Mouse (Mus musculus) heart, postnatal 36 days (tissue): Measurements from ENCODE around the gene Il2ra. TPM values are rescaled to one million over a fixed set of nuclear protein-coding genes. Genes with fewer than 3 reads are reported as not detected.

Source experiments
- DNase-seq, 2 experiments: peaks; one replicate each; pipeline ENCODE4 v3.0.0; 2021 to 2022
- intact Hi-C: fragments of 180-260 bp; cut with DNase I; formaldehyde crosslinking; loops from one replicate; pipeline ENCODE4 v1.15.1; 2025
- total RNA-seq, 2 experiments: library from RNA; stranded (reverse); gene quantifications; 2 replicates each; pipeline ENCODE4 v1.2.3; 2021

The Il2ra gene
- total RNA-seq, 2 experiments from 2014 or later = 1.4 to 1.6 TPM

DNA sequence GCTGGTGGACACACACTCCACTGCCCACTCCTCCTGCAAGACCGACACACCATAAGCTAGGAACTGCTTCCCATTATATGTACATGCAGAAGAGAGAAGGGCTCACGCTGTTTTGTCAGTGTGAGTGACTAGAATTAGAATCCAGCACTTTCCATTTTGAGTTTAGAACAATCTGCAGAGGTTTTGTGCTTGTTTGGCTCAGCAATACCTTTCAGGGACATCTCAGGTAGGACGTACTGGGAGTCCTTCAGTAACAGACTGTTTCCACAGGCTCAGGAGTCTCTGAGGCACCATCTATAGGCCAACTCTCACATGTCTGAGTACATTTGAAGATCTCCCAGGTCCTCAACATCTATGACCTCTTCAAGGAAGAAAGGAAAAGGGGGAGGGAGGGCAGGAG, 9.6 kb downstream of the Il2ra start:
- no peak for DNase-seq
- intact Hi-C loops = no loop called here

DNA sequence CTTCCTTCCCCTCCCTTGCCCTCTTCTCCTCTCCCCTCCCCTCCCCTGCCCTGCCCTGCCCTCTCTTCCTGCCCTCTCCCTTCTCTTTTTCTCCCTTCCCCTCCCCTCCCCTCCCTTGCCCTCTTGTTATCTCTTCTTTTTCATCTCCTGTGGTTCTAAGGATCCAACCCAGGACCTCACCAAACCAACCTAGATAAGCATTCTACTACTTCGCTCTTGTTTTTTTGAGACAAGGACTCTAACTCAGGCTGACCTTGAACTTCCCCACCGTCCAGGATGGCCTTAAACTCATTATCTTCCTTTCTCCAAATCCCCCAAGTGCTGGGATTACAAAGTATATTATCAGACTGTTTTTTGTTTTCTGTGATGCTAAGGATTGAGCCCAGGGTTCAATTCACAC, 10.2 kb downstream of the Il2ra start:
- DNase-seq = no peak
- intact Hi-C loops = no loop called here

DNA sequence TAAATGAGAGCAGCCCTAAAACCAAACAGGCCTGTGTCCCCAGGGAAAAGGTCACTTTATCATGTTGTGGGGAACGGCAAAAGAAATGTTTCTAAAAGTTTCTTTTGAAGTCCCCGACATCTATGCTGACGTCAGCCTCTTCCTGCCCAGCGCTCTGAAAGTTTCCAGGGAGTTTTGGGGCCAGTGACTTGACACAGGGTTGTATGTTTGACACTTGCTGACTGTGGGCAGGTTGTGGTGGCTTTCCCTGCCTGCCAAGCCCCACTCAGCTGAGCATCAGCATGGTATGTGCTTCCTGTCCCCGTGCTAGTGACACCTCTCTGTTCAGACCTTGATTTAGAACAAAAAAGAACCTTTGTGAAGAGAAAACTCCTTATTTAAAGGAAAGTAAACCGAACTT, 10.7 kb downstream of the Il2ra start:
- intact Hi-C loops = no loop called here
- DNase-seq = no peak

DNA sequence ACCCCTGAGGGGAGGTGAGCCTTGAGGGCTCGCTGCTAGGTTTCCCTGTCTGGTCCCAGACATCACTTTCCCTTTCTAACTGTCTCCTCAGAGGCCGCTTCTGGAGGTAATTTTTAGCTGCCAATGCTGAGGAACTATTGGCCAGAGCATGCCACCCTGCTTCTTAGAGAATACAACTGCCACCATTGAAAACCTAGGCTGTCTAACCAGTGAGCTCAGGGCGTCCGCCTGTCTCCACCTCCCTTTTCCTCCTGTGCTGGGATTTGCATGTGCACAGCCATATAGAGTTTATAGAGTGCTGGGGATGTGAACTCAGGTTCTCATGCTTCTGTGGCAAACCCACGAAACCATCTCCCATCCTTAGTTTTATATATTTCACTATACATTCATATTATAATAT, 11.2 kb downstream of the Il2ra start:
- intact Hi-C loops = no loop called here

DNA sequence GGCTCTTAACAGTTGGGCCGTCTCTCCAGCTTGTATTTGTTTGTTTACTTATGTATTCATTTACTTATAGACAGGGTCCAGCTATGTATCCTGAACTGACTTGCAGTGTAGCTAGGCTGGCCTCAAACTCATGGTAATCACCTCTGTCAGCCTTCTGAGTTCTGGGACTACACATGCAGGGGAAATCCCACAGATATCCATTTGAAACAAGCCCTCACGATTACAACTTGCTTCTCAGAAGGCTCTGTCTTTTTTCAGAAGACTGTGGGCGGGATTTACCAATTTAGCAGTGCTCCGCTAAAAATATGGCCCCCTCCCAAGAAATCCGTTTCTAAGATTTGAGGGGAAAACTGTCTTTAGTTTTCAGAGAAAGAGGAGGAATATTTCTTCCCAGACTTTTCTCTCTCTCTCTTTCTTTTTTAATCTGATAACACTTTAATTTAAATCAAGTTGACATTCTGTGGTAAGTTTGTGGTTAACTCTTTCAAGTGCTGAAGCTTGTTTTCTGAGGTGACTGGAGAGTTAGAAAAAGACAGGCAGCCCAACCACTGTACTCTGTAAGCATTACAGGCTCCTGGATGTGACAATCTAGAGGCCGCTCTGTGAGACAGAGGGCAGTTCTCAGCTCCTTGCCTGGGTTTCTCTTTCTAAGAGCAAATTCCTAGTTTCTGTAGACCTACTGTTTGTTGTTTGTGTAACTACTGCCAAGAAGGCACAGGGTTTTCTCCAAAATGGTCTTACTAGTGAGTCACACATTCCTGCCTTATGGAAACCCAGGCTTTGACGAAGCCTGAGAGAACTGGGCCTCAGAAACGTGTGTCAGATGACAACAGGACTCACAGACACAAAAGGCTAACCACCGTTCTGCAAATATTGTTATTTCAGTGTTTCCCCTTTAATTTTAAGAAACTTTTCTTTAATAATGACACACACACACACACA, 12.7 kb downstream of the Il2ra start:
- intact Hi-C loops = no loop called here
- no peak for DNase-seq

More for the DNA sequence above, 11.2 kb downstream of the Il2ra start:
- no peak for DNase-seq

DNA sequence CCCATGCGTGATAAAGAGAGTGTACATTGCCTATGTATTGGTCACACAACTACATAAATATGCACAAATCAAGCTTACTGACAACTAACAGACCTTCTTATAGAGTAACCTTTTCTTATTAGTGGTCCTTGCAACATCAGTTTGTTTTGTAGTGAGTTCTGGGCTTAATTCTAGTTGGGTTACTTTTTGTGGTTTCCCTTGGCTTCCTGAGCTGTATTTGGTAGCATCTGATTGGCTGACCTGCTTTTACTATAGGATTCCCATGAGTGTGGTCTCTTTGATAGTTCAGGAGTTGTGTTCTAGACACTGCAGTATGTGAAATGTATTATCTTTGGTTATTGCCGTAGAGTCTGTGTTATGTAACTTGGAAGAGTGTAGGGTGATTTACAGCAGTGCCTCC, 15.0 kb downstream of the Il2ra start:
- no peak for DNase-seq
- intact Hi-C loops = no loop called here

DNA sequence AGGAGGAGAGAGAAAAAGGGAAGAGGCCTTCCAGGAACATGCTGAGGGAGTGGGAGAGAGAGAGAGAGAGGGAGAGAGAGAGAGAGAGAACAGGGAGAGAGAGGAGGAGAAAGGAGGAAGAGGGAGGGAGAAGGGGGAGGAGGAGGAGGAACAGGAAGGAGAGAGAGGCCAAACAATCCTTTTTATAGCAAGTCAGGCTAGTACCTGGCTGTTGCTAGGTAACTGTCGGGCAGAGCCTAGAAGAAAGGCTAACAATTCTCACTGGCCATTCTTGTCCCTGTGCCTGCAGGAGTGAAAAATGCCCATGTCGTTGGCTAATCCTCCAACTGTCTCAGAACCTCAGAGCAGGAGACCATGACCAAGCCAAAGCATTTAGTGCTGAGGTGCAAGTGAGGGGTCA, 16.7 kb downstream of the Il2ra start:
- DNase-seq = no peak
- intact Hi-C loops = no loop called here

DNA sequence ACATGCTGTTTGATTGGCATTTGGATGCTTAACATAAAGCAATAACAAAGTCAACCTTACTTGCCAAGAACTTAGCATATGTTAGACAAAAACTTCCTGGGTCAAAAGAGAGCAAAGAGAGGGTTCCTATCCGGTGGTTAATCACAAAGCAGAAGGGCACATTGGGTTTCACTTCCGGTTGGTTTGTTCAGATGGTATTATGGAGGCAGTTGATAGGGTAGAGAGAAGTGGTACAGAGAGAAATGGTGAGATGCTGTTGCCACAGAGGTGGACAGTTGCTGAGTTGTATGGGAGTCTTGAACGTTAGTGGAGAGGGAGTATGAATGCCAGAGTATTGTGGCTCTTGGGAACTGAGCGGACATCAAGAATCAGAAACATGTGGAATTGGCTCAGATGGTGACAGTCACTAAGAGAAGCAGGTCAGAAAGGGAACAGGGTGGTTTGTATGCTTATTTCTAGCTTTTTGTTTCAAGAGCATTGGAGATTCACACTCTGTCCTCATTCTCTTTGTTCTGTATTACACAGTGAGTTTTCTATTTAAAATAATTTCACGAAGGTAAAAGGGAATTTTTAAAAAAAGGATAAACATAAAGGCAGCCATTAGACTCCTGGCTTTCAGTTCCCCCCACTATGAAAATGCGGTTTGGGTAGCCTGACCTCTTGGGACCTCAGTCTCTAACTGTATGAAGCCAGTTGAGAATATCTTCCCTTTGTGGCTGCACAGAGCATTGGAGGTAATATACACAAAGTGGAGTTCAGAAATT, 19.7 kb downstream of the Il2ra start:
- intact Hi-C loops = loop anchor here (10.0 kb wide), 1 partner anchor 212 kb away; no protein-coding TSS in a partner anchor
- DNase-seq = no peak

DNA sequence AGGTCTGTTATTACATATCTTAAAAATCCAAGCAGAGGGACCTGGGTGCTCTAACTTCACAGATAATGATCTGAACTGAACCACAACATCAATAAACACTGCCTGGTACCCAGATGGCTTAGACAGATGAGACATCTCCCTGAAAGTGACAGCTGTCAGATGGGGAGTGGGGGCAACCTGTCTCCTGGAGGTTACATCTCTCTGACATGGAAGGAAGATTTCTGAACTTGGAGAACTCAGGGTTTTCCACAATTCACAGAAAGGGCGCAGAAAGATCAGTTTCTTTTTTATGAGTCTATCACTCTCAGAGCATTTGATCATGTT, 20.3 kb downstream of the Il2ra start:
- intact Hi-C loops = loop anchor here (10.0 kb wide), 1 partner anchor 212 kb away; no protein-coding TSS in a partner anchor

DNA sequence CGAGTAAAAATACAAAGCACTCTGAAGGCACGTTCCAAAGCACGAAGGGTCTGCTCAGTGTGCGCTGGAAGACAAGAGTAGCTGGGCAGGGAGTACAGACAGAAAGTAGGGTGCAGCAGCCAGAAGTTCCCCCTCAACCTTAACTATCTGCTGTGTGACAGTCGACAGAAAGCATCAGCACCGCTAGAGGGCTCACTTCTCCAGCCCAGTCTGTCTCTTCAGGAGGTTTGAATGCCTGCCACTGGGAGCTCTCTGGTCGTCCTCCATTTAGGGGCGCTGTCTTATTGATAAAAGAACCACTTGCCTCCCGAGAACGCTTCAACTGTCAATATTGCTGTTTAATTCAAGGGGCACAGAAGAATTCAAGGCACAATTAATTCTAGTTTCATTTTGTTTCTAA, 21.4 kb downstream of the Il2ra start:
- intact Hi-C loops = loop anchor here (2.0 to 10.0 kb wide), 2 partner anchors 45 to 211 kb away; no protein-coding TSS in a partner anchor
- peak; percentile 76 to 79 for DNase-seq

More for the DNA sequence above, 20.3 kb downstream of the Il2ra start:
- DNase-seq = no peak

DNA sequence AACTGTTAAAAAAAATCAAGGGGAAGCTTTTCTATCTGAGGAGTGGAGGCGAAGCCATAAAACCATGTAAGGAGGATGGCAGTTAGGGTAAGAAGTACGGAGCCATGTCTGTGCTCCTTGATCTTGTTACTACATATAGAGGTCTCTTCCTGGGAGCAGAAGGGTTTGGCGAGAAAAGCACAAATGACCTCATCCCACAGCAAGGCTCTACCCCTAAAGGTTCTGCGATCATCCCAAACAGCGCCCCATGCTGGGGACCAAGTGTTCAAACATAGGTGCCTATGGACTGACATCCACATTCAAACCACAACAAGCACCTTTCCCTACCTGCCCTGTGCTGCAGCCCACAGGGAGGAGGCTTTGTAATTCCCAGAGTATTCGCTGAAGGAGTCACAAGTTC, 21.8 kb downstream of the Il2ra start:
- intact Hi-C loops = loop anchor here (2.0 to 10.0 kb wide), 2 partner anchors 44 to 210 kb away; no protein-coding TSS in a partner anchor
- peak; percentile 36 to 51 for DNase-seq

DNA sequence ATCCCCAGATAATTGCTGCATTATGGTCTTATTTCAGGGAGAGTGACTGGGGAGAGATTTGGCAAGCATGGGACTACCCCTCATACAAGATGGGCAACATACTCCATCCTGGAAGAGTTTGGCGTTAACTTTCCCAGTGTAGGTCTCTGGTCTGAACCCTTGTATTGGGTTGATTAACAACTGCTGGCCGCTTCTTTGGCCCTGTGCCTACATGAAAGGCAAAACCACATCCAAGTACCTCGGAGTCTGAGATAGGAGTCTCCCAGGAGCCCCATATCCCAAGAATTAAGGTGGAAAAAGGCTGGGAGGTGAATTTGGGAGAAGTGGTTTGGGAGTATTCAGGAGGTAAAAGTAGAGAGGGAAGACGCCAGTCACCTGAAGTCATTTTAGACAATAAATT, 22.2 kb downstream of the Il2ra start:
- DNase-seq = peak in 1 of 2 experiments; percentile 25
- intact Hi-C loops = loop anchor here (2.0 to 10.0 kb wide), 2 partner anchors 44 to 210 kb away; no protein-coding TSS in a partner anchor

DNA sequence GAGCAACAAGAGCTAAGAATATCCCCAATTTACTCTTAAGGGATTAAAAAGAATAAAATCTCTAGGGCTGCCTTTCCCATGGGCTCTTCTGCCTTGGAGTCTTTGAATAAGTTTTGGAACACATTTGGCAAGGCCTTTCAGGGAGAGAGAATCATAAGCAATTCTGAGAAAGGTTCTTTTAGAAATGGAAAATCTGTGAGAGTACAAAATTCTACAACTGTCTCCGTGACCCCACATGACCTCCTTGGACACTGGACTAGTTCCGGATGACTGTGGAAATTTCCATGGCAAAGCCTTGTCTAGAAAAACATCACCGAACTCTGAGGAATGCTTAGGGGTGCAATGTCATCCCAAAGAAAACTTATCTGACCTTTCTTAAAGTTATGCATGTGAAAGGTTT, 22.7 kb downstream of the Il2ra start:
- intact Hi-C loops = loop anchor here (2.0 to 10.0 kb wide), 2 partner anchors 43 to 209 kb away; no protein-coding TSS in a partner anchor
- peak in 1 of 2 experiments; percentile 22 for DNase-seq

DNA sequence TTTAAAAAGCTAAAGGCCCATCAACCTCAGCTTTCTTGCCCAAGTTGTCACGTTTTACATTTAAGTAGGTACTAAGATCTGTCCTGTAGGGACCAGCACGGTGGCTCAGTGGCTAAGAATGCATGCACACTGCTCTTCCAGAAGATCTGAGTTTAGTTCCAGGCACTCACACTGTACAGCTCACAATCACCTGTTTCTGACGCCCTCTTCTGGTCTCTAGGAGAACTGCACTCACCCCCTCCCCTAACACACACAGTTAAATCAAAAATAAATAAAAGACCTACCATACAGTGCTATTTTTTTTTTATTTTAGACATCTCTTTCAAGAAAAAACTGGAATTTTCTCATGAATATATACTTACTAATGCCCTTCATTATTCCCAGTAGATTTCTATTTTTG, 29.5 kb downstream of the Il2ra start:
- intact Hi-C loops = no loop called here
- no peak for DNase-seq

DNA sequence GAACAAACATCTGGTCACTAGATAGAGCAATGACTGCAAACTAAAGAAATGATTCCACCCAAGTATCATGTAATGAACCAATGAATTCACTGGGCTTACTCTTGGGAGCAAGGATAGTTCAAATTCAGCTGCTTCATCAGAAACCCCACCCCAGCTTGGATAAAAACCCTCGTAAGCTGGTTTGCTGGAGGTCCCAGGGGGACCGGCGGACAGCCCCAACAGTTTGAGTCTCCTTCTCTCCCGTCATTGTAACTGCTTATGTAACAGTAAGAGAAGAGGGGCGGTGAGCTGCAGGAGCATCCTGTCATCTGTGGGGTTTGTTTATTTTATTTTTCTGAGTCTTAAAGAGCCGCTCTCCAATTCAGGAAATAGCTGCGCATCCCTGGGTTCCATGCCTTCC, 37.0 kb downstream of the Il2ra start:
- intact Hi-C loops = no loop called here

DNA sequence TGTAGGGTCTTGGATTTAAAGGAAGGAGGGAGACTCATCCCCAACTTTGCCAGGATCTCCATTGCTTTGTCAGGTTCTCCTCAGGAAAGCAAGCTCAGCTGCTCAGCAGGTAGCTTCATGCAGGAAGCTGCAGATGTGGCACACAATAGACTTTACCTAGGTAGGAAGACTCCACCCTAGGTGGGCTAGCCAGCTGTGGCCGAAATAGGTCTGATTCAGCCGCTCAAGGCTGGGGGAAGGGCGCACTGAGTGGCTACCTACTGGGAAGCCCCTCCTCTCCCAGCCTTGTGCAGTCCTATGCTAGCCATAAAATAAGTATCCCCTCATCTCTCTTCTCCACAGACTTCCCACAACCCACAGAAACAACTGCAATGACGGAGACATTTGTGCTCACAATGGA, 40.1 kb downstream of the Il2ra start:
- DNase-seq = no peak
- intact Hi-C loops = no loop called here

More for the DNA sequence above, 37.0 kb downstream of the Il2ra start:
- peak in 1 of 2 experiments; percentile 13 for DNase-seq

DNA sequence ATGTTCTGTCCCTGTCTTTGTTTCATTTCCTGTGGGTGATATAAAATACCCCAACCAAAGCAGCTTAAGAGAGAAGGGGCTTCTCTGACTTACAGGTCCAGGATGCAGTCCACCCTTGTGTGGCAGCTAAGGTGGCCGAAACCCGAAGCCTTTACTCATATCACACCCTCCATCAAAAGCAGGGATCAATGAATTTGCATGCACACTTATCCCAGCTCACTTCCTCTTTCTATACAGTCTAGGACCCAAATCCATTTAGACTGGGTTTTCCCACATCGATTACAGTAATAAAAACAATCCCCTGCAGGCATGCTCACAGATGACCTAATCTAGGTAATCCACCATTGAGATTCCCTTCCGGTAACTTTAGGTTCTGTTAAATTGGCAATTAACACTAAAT, 43.9 kb downstream of the Il2ra start:
- no peak for DNase-seq
- intact Hi-C loops = loop anchor here (5.0 kb wide), 2 partner anchors 84 to 354 kb away; partner anchors contain the start of gene Rbm17

DNA sequence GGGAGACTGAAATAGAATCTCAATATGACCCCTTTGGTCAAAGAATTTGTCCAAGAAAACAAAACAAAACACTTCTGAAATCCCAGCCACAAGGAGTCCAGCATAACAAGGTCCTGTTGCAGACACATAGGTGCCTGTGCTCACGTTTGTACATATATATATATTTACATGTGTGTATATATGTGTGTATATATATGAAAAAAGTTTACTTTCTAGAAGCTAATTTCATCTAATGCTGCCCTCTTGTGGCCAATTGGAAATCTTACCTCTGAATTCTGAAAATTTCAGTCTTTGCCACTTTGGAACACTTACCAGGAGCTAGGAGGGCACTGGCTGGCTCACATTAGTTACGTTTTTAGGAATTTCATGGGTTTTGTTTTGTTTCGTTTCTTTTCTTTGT, 44.8 kb downstream of the Il2ra start:
- no peak for DNase-seq
- intact Hi-C loops = loop anchor here (5.0 kb wide), 2 partner anchors 85 to 355 kb away; partner anchors contain the start of gene Rbm17

DNA sequence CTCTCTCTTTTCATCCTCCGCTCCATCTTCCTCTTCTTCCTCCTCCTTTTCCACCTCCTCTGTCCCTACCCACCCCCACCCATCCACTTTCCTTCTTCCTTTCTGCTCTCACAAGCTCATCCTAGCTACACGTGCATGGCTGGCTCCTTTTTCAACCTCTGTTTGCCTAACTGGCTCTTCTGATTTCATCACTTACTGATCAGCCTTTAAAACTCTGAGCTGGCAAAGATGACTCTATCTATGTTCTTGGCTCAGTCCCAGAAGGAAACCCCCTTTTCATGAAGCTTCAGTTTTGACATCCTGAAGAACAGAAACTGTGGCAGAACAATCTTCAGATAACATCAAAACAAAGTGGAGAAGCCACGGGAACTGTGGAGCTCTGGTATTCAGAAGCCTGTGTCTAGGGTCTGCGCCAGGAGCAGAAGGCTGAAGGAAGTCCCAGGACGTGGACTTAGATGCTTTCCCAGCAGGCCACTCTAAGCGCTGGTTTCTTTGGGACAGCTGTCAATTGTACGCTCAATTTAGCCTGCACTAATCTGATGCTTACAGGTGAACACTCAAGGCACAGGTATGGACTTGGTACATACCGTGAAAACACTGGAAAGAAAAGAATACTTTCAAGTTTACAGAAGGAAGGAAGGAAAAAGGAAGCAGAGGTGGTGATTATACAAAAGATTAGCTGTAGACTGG, 47.7 kb downstream of the Il2ra start:
- intact Hi-C loops = no loop called here
- no peak for DNase-seq

DNA sequence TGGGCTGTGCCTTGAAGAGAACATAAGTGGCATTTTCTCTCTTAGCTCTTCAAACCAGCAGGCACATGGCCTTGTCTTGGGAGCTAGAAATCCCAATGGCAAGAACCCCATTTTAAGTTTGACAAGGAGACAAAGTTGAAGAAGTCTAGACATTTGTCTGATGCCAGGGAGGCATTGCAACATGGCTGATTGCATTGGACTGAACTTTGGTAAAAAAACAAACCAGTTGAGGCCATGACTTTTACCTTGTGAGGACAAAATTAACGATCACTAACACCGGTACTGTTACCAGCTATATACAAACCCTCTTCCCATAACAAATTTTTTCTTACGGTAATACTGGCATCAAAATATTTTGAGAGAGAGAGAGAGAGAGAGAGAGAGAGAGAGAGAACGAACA, 50.7 kb downstream of the Il2ra start:
- intact Hi-C loops = no loop called here
- no peak for DNase-seq

DNA sequence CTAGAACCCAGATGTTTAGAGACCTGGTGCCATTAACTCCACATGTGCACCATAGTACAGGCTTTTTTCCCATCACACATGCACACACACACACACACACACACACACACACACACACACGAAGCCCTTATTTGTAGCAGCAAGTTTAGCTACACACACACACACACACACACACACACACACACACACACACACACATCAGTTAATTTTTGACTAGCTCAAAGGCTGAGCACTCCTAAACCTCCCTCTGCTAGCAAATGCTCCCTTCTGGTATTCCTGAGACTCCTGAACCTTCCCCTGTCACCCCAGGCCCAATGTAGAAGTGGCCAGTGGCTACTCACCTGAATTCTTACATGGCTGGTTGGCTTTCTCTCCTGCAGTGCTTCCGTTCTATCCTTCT, 51.5 kb downstream of the Il2ra start:
- intact Hi-C loops = no loop called here
- no peak for DNase-seq
